Mouse (Mus musculus) stomach, embryonic 14.5 days (tissue): ENCODE data around the gene Fam209. TPM values are rescaled to one million over a fixed set of nuclear protein-coding genes. Genes with fewer than 3 reads are reported as not detected.
A peak's percentile ranks its signal among the peaks of the same experiment; 100 is the strongest.

Experiments
- ATAC-seq: fragments of 200-750 bp; cut with Nextera tagmentation; 2 replicates; pipeline ENCODE4 v1.8.0; 2017; ENCODE audit warnings: low read depth, moderate TSS enrichment; ENCODE audit not compliant: insufficient number of reproducible peaks, insufficient read depth, low FRiP score
- H3K27ac ChIP-seq: fragments of 300-500 bp; sonication (generic); 2 replicates; pipeline ENCODE4 v1.5.1; 2014; ENCODE audit warnings: mild to moderate bottlenecking, low read length, moderate library complexity, mixed read lengths
- H3K27me3 ChIP-seq: fragments of 300-500 bp; sonication (generic); 2 replicates; pipeline ENCODE4 v1.6.1; 2014; ENCODE audit warnings: low read length, control low read depth, mixed read lengths; ENCODE audit not compliant: control insufficient read depth, insufficient read depth
- H3K36me3 ChIP-seq: fragments of 300-500 bp; sonication (generic); 2 replicates; pipeline ENCODE4 v1.6.1; 2014; ENCODE audit warnings: mild to moderate bottlenecking, control low read depth, low read length, moderate library complexity, mixed read lengths; ENCODE audit not compliant: control insufficient read depth, insufficient read depth
- H3K4me1 ChIP-seq: fragments of 300-500 bp; sonication (generic); 2 replicates; pipeline ENCODE4 v1.6.1; 2014; ENCODE audit warnings: low read length, control low read depth, mixed read lengths; ENCODE audit not compliant: control insufficient read depth, insufficient read depth
- H3K4me2 ChIP-seq: fragments of 300-500 bp; sonication (generic); replicated peaks from 2 replicates; pipeline ENCODE4 v1.6.1; 2014; ENCODE audit warnings: low read depth, low read length, control low read depth
- H3K4me3 ChIP-seq: fragments of 300-500 bp; sonication (generic); 2 replicates; pipeline ENCODE4 v1.5.1; 2014; ENCODE audit warnings: low read depth, low read length, control low read depth
- H3K9ac ChIP-seq: fragments of 300-500 bp; sonication (generic); replicated peaks from 2 replicates; pipeline ENCODE4 v1.6.1; 2014; ENCODE audit warnings: low read depth, mild to moderate bottlenecking, control low read depth, low read length, moderate library complexity, mixed read lengths
- H3K9me3 ChIP-seq: fragments of 300-500 bp; sonication (generic); 2 replicates; pipeline ENCODE4 v1.6.1; 2016; ENCODE audit warnings: low read depth, low read length, control low read depth; ENCODE audit not compliant: control insufficient read depth
- WGBS: fragments of 180-500 bp; shearing (Covaris S2); extraction: QIAGEN DNeasy Blood & Tissue Kit; methylation state at CpG from one replicate; pipeline ENCODE4 v1.1.7; 2014; 5-methylcytosine and 5-hydroxymethylcytosine counted together
- polyA plus RNA-seq: library from polyadenylated mRNA; unstranded; fragments of >200 nt; fragmentation: Nextera tagmentation; extraction: Ambion mirVana; gene quantifications from 2 replicates; pipeline ENCODE4 v1.2.1, GENCODE M21; 2014

Fam209 gene
- polyA plus RNA-seq, 1 experiment from 2014 or later = 0.64 TPM

DNA sequence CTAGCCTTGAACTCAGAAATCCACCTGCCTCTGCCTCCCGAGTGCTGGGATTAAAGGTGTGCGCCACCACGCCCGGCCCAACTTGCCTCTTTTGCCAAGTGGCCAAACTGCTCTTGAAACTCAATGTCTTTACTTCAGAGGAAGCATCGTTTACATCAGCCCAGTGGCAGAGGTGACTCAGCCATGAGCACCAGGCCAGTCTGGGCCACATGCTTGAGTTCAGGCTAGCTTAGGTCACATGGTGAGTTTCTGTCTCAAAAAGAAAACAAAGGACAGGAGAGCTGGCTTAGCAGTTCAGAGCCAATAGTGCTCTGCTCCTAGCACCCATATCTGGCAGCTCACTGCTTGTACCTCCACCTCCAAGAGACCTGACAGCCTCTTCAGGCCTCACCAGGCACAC is 5.1 kb upstream of the Fam209 start:
- H3K36me3 ChIP-seq = peaks cover 18% of the 10 kb centered on the region
- ATAC-seq = no peak

GRCm38 (mm10) chr2:172468346-172468819 is 3.9 kb upstream of the Fam209 start:
- Histone ChIP-seq H3K4me2 (no peak overlapping the region), H3K27me3 (no peaks in the 10 kb centered on the region), H3K4me3 (no peak overlapping the region), H3K4me1 (peaks cover 3% of the 10 kb centered on the region; the same call in 1 of the 2 replicates), H3K9ac (no peak overlapping the region), H3K36me3 (peaks cover 18% of the 10 kb centered on the region), H3K9me3 (no peaks in the 10 kb centered on the region), H3K27ac (no peak overlapping the region)
- 90% methylated on average over 11 of the region's 11 CpGs for whole genome bisulfite sequencing
- ATAC-seq = no peak

More for the DNA sequence above, 5.1 kb upstream of the Fam209 start:
- Histone ChIP-seq H3K27ac (no peak overlapping the region), H3K4me1 (no peaks in the 10 kb centered on the region), H3K4me3 (no peak overlapping the region), H3K27me3 (no peaks in the 10 kb centered on the region), H3K9ac (no peak overlapping the region), H3K9me3 (no peaks in the 10 kb centered on the region), H3K4me2 (no peak overlapping the region)
- WGBS = 92% methylated on average over 5 of the region's 5 CpGs

DNA sequence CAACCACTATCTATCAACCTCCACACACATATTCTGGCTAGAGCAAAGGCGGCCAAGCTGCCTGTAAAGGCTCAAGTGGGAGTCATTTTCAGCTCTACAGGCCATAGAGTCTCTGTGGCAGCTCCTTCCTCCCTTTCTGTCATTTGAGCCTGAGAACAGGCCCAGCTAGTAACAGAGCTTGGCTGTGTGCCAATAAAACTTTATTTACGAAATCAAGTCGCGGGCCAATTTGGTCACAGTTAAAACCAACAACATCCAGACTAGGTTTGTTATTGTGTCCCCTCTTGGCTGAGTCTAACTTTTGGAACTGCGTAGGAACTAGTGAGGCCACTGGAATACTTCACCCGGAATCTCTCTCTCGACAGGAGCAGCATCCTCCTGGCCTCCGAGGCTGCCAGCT is 1.3 kb downstream of the Fam209 start:
- 51% methylated on average over 8 of the region's 8 CpGs for WGBS
- H3K9me3 ChIP-seq = no peaks in the 10 kb centered on the region
- peaks cover 4% of the 10 kb centered on the region; the same call in 1 of the 2 replicates for H3K4me1 ChIP-seq
- H3K9ac ChIP-seq = no peak overlapping the region
- H3K4me2 ChIP-seq = no peak overlapping the region
- H3K27me3 ChIP-seq = no peaks in the 10 kb centered on the region
- no peak for ATAC-seq
- peaks cover 3% of the 10 kb centered on the region for H3K36me3 ChIP-seq
- H3K4me3 ChIP-seq = no peak overlapping the region
- H3K27ac ChIP-seq = peak overlapping the region; percentile 45; the same call in 1 of the 2 replicates

DNA sequence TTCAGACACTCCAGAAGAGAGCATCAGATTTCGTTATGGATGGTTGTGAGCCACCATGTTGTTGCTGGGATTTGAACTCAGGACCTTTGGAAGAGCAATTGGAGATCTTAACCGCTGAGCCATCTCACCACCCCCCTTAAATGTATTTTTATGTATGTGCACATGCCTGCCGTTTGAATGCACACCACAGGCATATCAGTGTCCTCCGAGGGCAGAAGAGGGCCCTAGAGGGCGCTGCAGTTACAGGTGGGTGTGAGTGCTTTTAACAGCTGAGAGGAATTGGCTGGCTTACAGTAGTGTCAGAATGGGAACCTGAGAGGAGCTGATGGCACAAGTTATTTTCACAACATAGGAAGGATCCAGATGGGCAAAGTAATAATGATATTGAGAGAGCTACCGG is 2.6 kb downstream of the Fam209 start:
- Histone ChIP-seq H3K4me3 (no peak overlapping the region), H3K4me2 (no peak overlapping the region)
- WGBS = 28% methylated on average over 6 of the region's 6 CpGs

DNA sequence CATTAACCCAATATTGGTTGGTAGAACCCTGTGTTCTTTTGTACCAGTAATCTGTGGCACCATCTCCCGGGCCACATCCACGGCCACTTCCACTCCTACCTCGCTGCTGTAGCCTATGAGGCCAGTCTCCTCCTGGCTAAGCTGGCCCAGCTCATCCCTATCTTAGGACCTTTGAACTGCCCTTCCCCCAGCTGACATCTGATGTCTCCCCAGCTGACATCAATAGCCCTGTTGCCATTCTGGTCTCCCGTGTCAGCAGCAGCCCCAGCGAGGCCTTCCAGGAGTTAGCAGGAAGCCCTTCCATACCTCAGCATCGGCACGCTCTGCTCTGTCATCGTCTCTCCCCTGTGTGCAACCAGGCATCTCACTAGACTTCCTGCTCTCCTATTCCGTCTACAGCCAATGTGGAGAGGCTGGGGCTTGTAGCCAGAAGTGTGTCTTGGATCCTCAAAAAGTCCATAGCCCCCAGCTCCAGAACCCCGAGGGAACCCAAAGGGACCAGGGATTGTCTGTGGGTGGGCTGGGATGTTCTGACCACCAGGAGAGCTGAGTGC is 4.5 kb downstream of the Fam209 start:
- ATAC-seq = no peak
- no peaks in the 10 kb centered on the region for H3K9me3 ChIP-seq
- H3K4me1 ChIP-seq = peaks cover 4% of the 10 kb centered on the region; the same call in 1 of the 2 replicates
- H3K4me3 ChIP-seq = no peak overlapping the region
- no peak overlapping the region for H3K4me2 ChIP-seq
- no peaks in the 10 kb centered on the region for H3K36me3 ChIP-seq
- no peak overlapping the region for H3K9ac ChIP-seq
- H3K27ac ChIP-seq = no peak overlapping the region
- 27% methylated on average over 10 of the region's 10 CpGs for WGBS
- H3K27me3 ChIP-seq = no peaks in the 10 kb centered on the region

More for the DNA sequence above, 2.6 kb downstream of the Fam209 start:
- no peaks in the 10 kb centered on the region for H3K9me3 ChIP-seq
- H3K27me3 ChIP-seq = no peaks in the 10 kb centered on the region
- no peak for ATAC-seq
- no peak overlapping the region for H3K9ac ChIP-seq
- H3K36me3 ChIP-seq = no peaks in the 10 kb centered on the region; the same call in 1 of the 2 replicates
- H3K4me1 ChIP-seq = peaks cover 4% of the 10 kb centered on the region; the same call in 1 of the 2 replicates
- H3K27ac ChIP-seq = no peak overlapping the region

DNA sequence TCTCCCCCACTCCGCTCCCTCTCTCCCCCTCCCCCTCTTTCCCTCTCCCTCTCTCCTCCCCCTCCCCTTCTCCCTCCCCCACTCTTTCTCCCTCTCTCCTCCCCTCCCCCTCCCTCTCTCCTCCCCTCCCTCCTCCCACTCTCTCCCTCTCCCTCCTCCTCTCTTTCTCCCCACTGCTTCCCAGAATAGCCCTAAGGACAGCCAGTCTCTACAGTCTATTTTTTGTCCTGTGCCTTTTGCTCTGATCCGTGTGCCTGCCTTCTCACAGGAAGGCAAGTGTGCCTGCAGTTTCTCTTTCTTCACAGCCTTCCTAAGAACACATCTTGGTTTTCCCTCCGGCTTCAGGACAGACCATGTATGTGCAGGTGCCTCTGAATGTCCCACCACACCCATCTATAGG is 5.0 kb downstream of the Fam209 start:
- H3K27me3 ChIP-seq = no peaks in the 10 kb centered on the region
- no peak overlapping the region for H3K27ac ChIP-seq
- H3K36me3 ChIP-seq = no peaks in the 10 kb centered on the region
- no peak overlapping the region for H3K4me2 ChIP-seq
- peaks cover 4% of the 10 kb centered on the region; the same call in 1 of the 2 replicates for H3K4me1 ChIP-seq
- WGBS = 35% methylated on average over 3 of the region's 3 CpGs
- no peak for ATAC-seq
- no peak overlapping the region for H3K9ac ChIP-seq
- no peaks in the 10 kb centered on the region for H3K9me3 ChIP-seq
- H3K4me3 ChIP-seq = no peak overlapping the region

GRCm38 (mm10) chr2:172477860-172478259 is 5.5 kb downstream of the Fam209 start:
- no peak overlapping the region for H3K4me3 ChIP-seq
- no peaks in the 10 kb centered on the region for H3K27me3 ChIP-seq
- H3K27ac ChIP-seq = no peak overlapping the region
- no peak overlapping the region for H3K9ac ChIP-seq
- peaks cover 4% of the 10 kb centered on the region; the same call in 1 of the 2 replicates for H3K4me1 ChIP-seq
- H3K4me2 ChIP-seq = no peak overlapping the region
- no peaks in the 10 kb centered on the region for H3K9me3 ChIP-seq
- 6% methylated on average over 2 of the region's 2 CpGs for WGBS
- no peak for ATAC-seq
- H3K36me3 ChIP-seq = no peaks in the 10 kb centered on the region

GRCm38 (mm10) chr2:172480296-172480695 is 8.0 kb downstream of the Fam209 start:
- Histone ChIP-seq H3K9ac (no peak overlapping the region), H3K4me2 (no peak overlapping the region), H3K36me3 (no peaks in the 10 kb centered on the region), H3K27me3 (no peaks in the 10 kb centered on the region), H3K9me3 (no peaks in the 10 kb centered on the region), H3K4me3 (no peak overlapping the region), H3K4me1 (no peaks in the 10 kb centered on the region), H3K27ac (no peak overlapping the region)
- 66% methylated on average over 7 of the region's 7 CpGs for WGBS
- no peak for ATAC-seq
